Comparison of ENCODE assay signal across 8 mouse cellular contexts in genomic region chr17:46028210-46029051, GRCm38 (mm10). TPM values are rescaled to one million over a fixed set of nuclear protein-coding genes. Genes with fewer than 3 reads are reported as not detected.
A peak's percentile ranks its signal among the peaks of the same experiment; 100 is the strongest.
DNase-seq lines count a peak whose midpoint lies in the region; ATAC-seq and TF ChIP-seq lines count a peak whose summit lies in the region.

No protein-coding gene starts in this region.

- H3K4me2 ChIP-seq in heart, embryonic 12.5 days, result peak overlapping the region; percentile 81
- peak overlapping the region; percentile 93 for H3K4me2 ChIP-seq in neural tube, embryonic 12.5 days (replicated peaks)

- DNase-seq in Muller cell, postnatal 12 days (ENCODE audit: inconsistent ontology term), result peak; percentile 20
- DNase-seq in kidney, postnatal 14 days, result peak; percentile 81
- no peak for DNase-seq in layer of hippocampus, postnatal 36 days
- no peak for DNase-seq in right cerebral cortex, postnatal 4 days

- peak overlapping the region; percentile 95 for H3K4me3 ChIP-seq in C2C12 (ENCODE audit: insufficient read depth, poor library complexity, severe bottlenecking)
- H3K4me3 ChIP-seq in heart, embryonic 12.5 days, result peak overlapping the region; percentile 69
- H3K4me3 ChIP-seq in neural tube, embryonic 12.5 days, result peak overlapping the region; percentile 85; the same call in 1 of the 2 replicates

- WGBS in heart, embryonic 12.5 days, result 12% methylated on average over 15 of the region's 15 CpGs
- 23% methylated on average over 15 of the region's 15 CpGs for WGBS in neural tube, embryonic 12.5 days

- peak overlapping the region; percentile 95 for H3K27ac ChIP-seq in heart, embryonic 12.5 days (ENCODE audit: poor library complexity, severe bottlenecking)
- no peak overlapping the region for H3K27ac ChIP-seq in neural tube, embryonic 12.5 days

- H3K9ac ChIP-seq in heart, embryonic 12.5 days, result peak overlapping the region; percentile 97
- peak overlapping the region; percentile 94; the same call in 1 of the 2 replicates for H3K9ac ChIP-seq in neural tube, embryonic 12.5 days

- peaks cover 88% of the 10 kb centered on the region for H3K79me2 ChIP-seq in C2C12 (ENCODE audit: control insufficient read depth, insufficient read depth)

- peaks cover 82% of the 10 kb centered on the region for H3K79me3 ChIP-seq in C2C12 (ENCODE audit: low read depth)

- no peaks in the 10 kb centered on the region for H3K27me3 ChIP-seq in C2C12 (ENCODE audit: control insufficient read depth, insufficient read depth, insufficient read length)
- H3K27me3 ChIP-seq in heart, embryonic 12.5 days (replicated peaks), result no peaks in the 10 kb centered on the region
- H3K27me3 ChIP-seq in neural tube, embryonic 12.5 days (replicated peaks), result no peaks in the 10 kb centered on the region

- H3K36me3 ChIP-seq in C2C12 (ENCODE audit: control insufficient read depth, insufficient read depth), result peaks cover 48% of the 10 kb centered on the region
- peaks cover 22% of the 10 kb centered on the region for H3K36me3 ChIP-seq in heart, embryonic 12.5 days
- H3K36me3 ChIP-seq in neural tube, embryonic 12.5 days, result peaks cover 23% of the 10 kb centered on the region

- no peak for TF ChIP-seq CTCF in C2C12 (IDR thresholded peaks at IDR 0.05; ENCODE audit: control insufficient read depth, insufficient read depth, insufficient read length)

- ATAC-seq in heart, embryonic 12.5 days (ENCODE audit: insufficient number of reproducible peaks, low FRiP score), result no peak
- no peak for ATAC-seq in neural tube, embryonic 12.5 days (ENCODE audit: low FRiP score, low read depth)
- no peak for ATAC-seq in activated CD4-positive, CD25-positive, alpha-beta regulatory T cell, adult 4 months

- H3K4me1 ChIP-seq in heart, embryonic 12.5 days (replicated peaks), result peaks cover 49% of the 10 kb centered on the region
- H3K4me1 ChIP-seq in neural tube, embryonic 12.5 days, result peaks cover 48% of the 10 kb centered on the region

- peak overlapping the region; percentile 74 for H3ac ChIP-seq in C2C12 (ENCODE audit: control insufficient read depth, insufficient read length, low read depth)

- no peaks in the 10 kb centered on the region for H3K9me3 ChIP-seq in heart, embryonic 12.5 days (replicated peaks)
- no peaks in the 10 kb centered on the region for H3K9me3 ChIP-seq in neural tube, embryonic 12.5 days

TF ChIP-seq in C2C12, 6 proteins besides CTCF, POLR2A, EP300 and RAD21:
- TF ChIP-seq MYOD1 (IDR thresholded peaks at IDR 0.05; ENCODE audit: control insufficient read depth, insufficient read length, low read depth) (no peak), MAX (IDR thresholded peaks at IDR 0.05) (no peak), CEBPB (IDR thresholded peaks at IDR 0.05; ENCODE audit: low read depth) (no peak), MYOG (IDR thresholded peaks at IDR 0.05; ENCODE audit: control insufficient read depth, extremely low read depth, insufficient read length) (no peak), USF1 (IDR thresholded peaks at IDR 0.05; ENCODE audit: low read depth) (no peak), FOSL1 (IDR thresholded peaks at IDR 0.05; ENCODE audit: insufficient read depth, low read length, poor library complexity, severe bottlenecking) (no peak)

RNA-seq across cellular contexts. Expression of gene Vegfa, which starts 3.7 kb away (rescaled TPM):
- 52.5 TPM for polyA plus RNA-seq in C2C12 (2012; fragmentation: generic; extraction: Trizol)
- 6.5 and 6.9 TPM in 2 replicates for polyA plus RNA-seq in heart, embryonic 12.5 days (2016; fragmentation: Nextera tagmentation; extraction: Ambion mirVana)
- polyA plus RNA-seq in neural tube, embryonic 12.5 days (2016; fragmentation: Nextera tagmentation; extraction: Ambion mirVana), result 3.4 and 4.1 TPM in 2 replicates
- 10 to 100 TPM; 68.1 to 99.0 TPM for total RNA-seq in layer of hippocampus, postnatal 36 days (2021)
- not detected for polyA plus RNA-seq in activated CD4-positive, CD25-positive, alpha-beta regulatory T cell, adult 4 months (2017; shearing (Covaris generic))

Comparison
In these comparisons a context has a peak if more than half of its experiments do, and no peak if none do; other contexts are left out.
1. DNase-seq: peak in Muller cell, postnatal 12 days (single experiment) and kidney, postnatal 14 days (single experiment); none in layer of hippocampus, postnatal 36 days (0 of 2) and right cerebral cortex, postnatal 4 days (single experiment).
2. Peak in every context shown above with its lines, with median percentiles within 50 percentile points of each other: H3K4me3 ChIP-seq.